Mouse (Mus musculus) MEL (cell line): ENCODE measurements around the gene Dlx1. TPM values are rescaled to one million over a fixed set of nuclear protein-coding genes. Genes with fewer than 3 reads are reported as not detected.

Experiments used
- DNase-seq: peaks from one replicate; pipeline ENCODE4 v3.0.0; 2011; ENCODE audit warnings: low read depth, low spot score
- H3K27ac ChIP-seq: 2 replicates; pipeline ENCODE4 v1.5.1; 2012; ENCODE audit warnings: low read depth, mild to moderate bottlenecking, control low read depth, low read length, moderate library complexity; ENCODE audit not compliant: control insufficient read depth
- H3K27me3 ChIP-seq, 2 experiments: fragments of 150-350 bp in 1 of 2; sonication (generic) in 1 of 2; 2 replicates each; pipeline ENCODE4 v1.6.1; 2012; ENCODE audit warnings: low read length in 2 of 2, mild to moderate bottlenecking in 2 of 2, improper control_type of control experiment in 1 of 2, moderate library complexity in 1 of 2; ENCODE audit not compliant: insufficient read depth in 2 of 2, control insufficient read depth in 1 of 2
- H3K36me3 ChIP-seq, 2 experiments: 2 replicates each; pipeline ENCODE4 v1.6.1; 2012 to 2014; ENCODE audit warnings: low read length in 2 of 2, improper control_type of control experiment in 1 of 2, inconsistent platforms in 1 of 2, mild to moderate bottlenecking in 1 of 2; ENCODE audit not compliant: insufficient read depth in 2 of 2, control insufficient read depth in 1 of 2
- H3K4me1 ChIP-seq, 2 experiments: fragments of 150-350 bp in 1 of 2; sonication (generic) in 1 of 2; 2 replicates each; pipeline ENCODE4 v1.6.1; 2012; ENCODE audit warnings: low read length in 2 of 2, improper control_type of control experiment in 1 of 2, mild to moderate bottlenecking in 1 of 2; ENCODE audit not compliant: insufficient read depth in 2 of 2, control insufficient read depth in 1 of 2
- H3K4me3 ChIP-seq, 2 experiments: fragments of 150-350 bp in 1 of 2; sonication (generic) in 1 of 2; 2 replicates each; pipeline ENCODE4 v1.5.1; 2012; ENCODE audit warnings: low read depth in 2 of 2, low read length in 2 of 2, mild to moderate bottlenecking in 2 of 2, moderate library complexity in 2 of 2, control low read depth in 1 of 2, improper control_type of control experiment in 1 of 2; ENCODE audit not compliant: control insufficient read depth in 1 of 2, insufficient read depth in 1 of 2
- H3K79me2 ChIP-seq: 2 replicates; pipeline ENCODE4 v1.6.1; 2012; ENCODE audit warnings: mild to moderate bottlenecking, low read length, moderate library complexity; ENCODE audit not compliant: control insufficient read depth, poor library complexity, insufficient read depth
- H3K9ac ChIP-seq: 2 replicates; pipeline ENCODE4 v1.6.1; 2012; ENCODE audit warnings: low read depth, mild to moderate bottlenecking, control low read depth, low read length, moderate library complexity; ENCODE audit not compliant: control insufficient read depth, poor library complexity, severe bottlenecking
- H3K9me3 ChIP-seq: fragments of 150-350 bp; sonication (generic); replicated peaks from 2 replicates; pipeline ENCODE4 v1.6.1; 2012; ENCODE audit warnings: mild to moderate bottlenecking, low read length, improper control_type of control experiment, moderate library complexity; ENCODE audit not compliant: insufficient read depth
- BHLHE40 ChIP-seq: IDR thresholded peaks from 2 replicates; pipeline ENCODE4 v1.6.1; 2012; ENCODE audit warnings: low read depth, mild to moderate bottlenecking, inconsistent platforms, low read length, improper control_type of control experiment, borderline replicate concordance
- CHD1 ChIP-seq: IDR thresholded peaks from 2 replicates; pipeline ENCODE4 v1.6.1; 2012; ENCODE audit warnings: low read depth, mild to moderate bottlenecking, inconsistent platforms, low read length, improper control_type of control experiment
- CHD2 ChIP-seq: IDR thresholded peaks from 2 replicates; pipeline ENCODE4 v1.6.1; 2011; ENCODE audit warnings: low read length, improper control_type of control experiment
- CTCF ChIP-seq, 3 experiments: IDR thresholded peaks in 2 of 3; conservative IDR thresholded peaks in 1 of 3; 2 replicates each; pipeline ENCODE4 v1.5.1; 2011 to 2012; ENCODE audit warnings: low read length in 3 of 3, low read depth in 2 of 3, mild to moderate bottlenecking in 2 of 3, improper control_type of control experiment in 1 of 3, inconsistent platforms in 1 of 3, mixed read lengths in 1 of 3, moderate library complexity in 1 of 3; ENCODE audit not compliant: control insufficient read depth in 1 of 3, insufficient read depth in 1 of 3, poor library complexity in 1 of 3, severe bottlenecking in 1 of 3
- EP300 ChIP-seq, 2 experiments: IDR thresholded peaks; 2 replicates each; pipeline ENCODE4 v1.6.1; 2011; ENCODE audit warnings: improper control_type of control experiment in 2 of 2, low read length in 2 of 2, low read depth in 1 of 2, mild to moderate bottlenecking in 1 of 2
- ETS1 ChIP-seq: IDR thresholded peaks from 2 replicates; pipeline ENCODE4 v1.6.1; 2012; ENCODE audit warnings: low read depth, mild to moderate bottlenecking, inconsistent platforms, low read length, improper control_type of control experiment, moderate library complexity
- GABPA ChIP-seq: IDR thresholded peaks from 2 replicates; pipeline ENCODE4 v1.6.1; 2012; ENCODE audit warnings: low read depth, mild to moderate bottlenecking, inconsistent platforms, low read length, improper control_type of control experiment, moderate library complexity
- GATA1 ChIP-seq: IDR thresholded peaks from 2 replicates; pipeline ENCODE4 v1.6.1; 2011; ENCODE audit warnings: low read depth, low read length, improper control_type of control experiment
- HCFC1 ChIP-seq: IDR thresholded peaks from 2 replicates; pipeline ENCODE4 v1.6.1; 2012; ENCODE audit warnings: low read depth, mild to moderate bottlenecking, inconsistent platforms, low read length, improper control_type of control experiment, moderate library complexity
- JUND ChIP-seq: IDR thresholded peaks from 2 replicates; pipeline ENCODE4 v1.6.1; 2011; ENCODE audit warnings: low read depth, mild to moderate bottlenecking, improper control_type of control experiment, low read length
- MAFK ChIP-seq: IDR thresholded peaks from 2 replicates; pipeline ENCODE4 v1.6.1; 2011; ENCODE audit warnings: low read depth, mild to moderate bottlenecking, low read length, improper control_type of control experiment, borderline replicate concordance
- MAX ChIP-seq: IDR thresholded peaks from 2 replicates; pipeline ENCODE4 v1.6.1; 2011; ENCODE audit warnings: low read length, improper control_type of control experiment
- MEF2A ChIP-seq: IDR thresholded peaks from 2 replicates; pipeline ENCODE4 v1.6.1; 2014; ENCODE audit warnings: low read depth, mild to moderate bottlenecking, inconsistent platforms, low read length, improper control_type of control experiment; ENCODE audit not compliant: poor library complexity, insufficient replicate concordance, severe bottlenecking; ENCODE audit errors: extremely low read depth
- MXI1 ChIP-seq: IDR thresholded peaks from 2 replicates; pipeline ENCODE4 v1.6.1; 2011; ENCODE audit warnings: mild to moderate bottlenecking, low read depth, low read length, improper control_type of control experiment
- MYB ChIP-seq: IDR thresholded peaks from 2 replicates; pipeline ENCODE4 v1.6.1; 2011; ENCODE audit warnings: mild to moderate bottlenecking, low read depth, low read length, improper control_type of control experiment
- NELFE ChIP-seq: IDR thresholded peaks from 2 replicates; pipeline ENCODE4 v1.6.1; 2011; ENCODE audit warnings: low read depth, low read length, improper control_type of control experiment
- POLR2A ChIP-seq, 2 experiments: IDR thresholded peaks; 2 replicates each; pipeline ENCODE4 v1.6.1; 2011 to 2012; ENCODE audit warnings: low read length in 2 of 2, mild to moderate bottlenecking in 2 of 2, control low read depth in 1 of 2, improper control_type of control experiment in 1 of 2, low read depth in 1 of 2, moderate library complexity in 1 of 2; ENCODE audit not compliant: control insufficient read depth in 1 of 2, insufficient read depth in 1 of 2, poor library complexity in 1 of 2
- POLR2AphosphoS2 ChIP-seq: IDR thresholded peaks from 2 replicates; pipeline ENCODE4 v1.6.1; 2011; ENCODE audit warnings: low read length, improper control_type of control experiment
- POLR2AphosphoS5 ChIP-seq: IDR thresholded peaks from 2 replicates; pipeline ENCODE4 v1.6.1; 2012; ENCODE audit warnings: low read depth, borderline replicate concordance, mild to moderate bottlenecking, inconsistent platforms, low read length, moderate library complexity, mixed read lengths
- RAD21 ChIP-seq: IDR thresholded peaks from 2 replicates; pipeline ENCODE4 v1.6.1; 2011; ENCODE audit warnings: mild to moderate bottlenecking, low read depth, low read length, improper control_type of control experiment
- RCOR1 ChIP-seq: IDR thresholded peaks from 2 replicates; pipeline ENCODE4 v1.6.1; 2012; ENCODE audit warnings: low read depth, mild to moderate bottlenecking, inconsistent platforms, low read length, improper control_type of control experiment
- SIN3A ChIP-seq: IDR thresholded peaks from 2 replicates; pipeline ENCODE4 v1.6.1; 2012; ENCODE audit warnings: low read length, improper control_type of control experiment, inconsistent platforms
- TAL1 ChIP-seq: IDR thresholded peaks from 2 replicates; pipeline ENCODE4 v1.6.1; 2012; ENCODE audit warnings: mild to moderate bottlenecking, inconsistent platforms, low read length, moderate library complexity, mixed read lengths
- TBP ChIP-seq: IDR thresholded peaks from 2 replicates; pipeline ENCODE4 v1.8.0; 2011; ENCODE audit warnings: low read depth, low read length, improper control_type of control experiment
- UBTF ChIP-seq: IDR thresholded peaks from 2 replicates; pipeline ENCODE4 v1.6.1; 2012; ENCODE audit warnings: low read depth, mild to moderate bottlenecking, inconsistent platforms, low read length, improper control_type of control experiment, moderate library complexity, borderline replicate concordance; ENCODE audit not compliant: insufficient read depth
- USF2 ChIP-seq, 2 experiments: IDR thresholded peaks; 2 replicates each; pipeline ENCODE4 v1.6.1; 2011 to 2012; ENCODE audit warnings: improper control_type of control experiment in 2 of 2, low read length in 2 of 2, borderline replicate concordance in 1 of 2, inconsistent platforms in 1 of 2, low read depth in 1 of 2, mild to moderate bottlenecking in 1 of 2; ENCODE audit not compliant: insufficient read depth in 1 of 2
- ZC3H11A ChIP-seq: IDR thresholded peaks from 2 replicates; pipeline ENCODE4 v1.6.1; 2012; ENCODE audit warnings: low read depth, mild to moderate bottlenecking, inconsistent platforms, low read length, improper control_type of control experiment
- ZMIZ1 ChIP-seq: IDR thresholded peaks from 2 replicates; pipeline ENCODE4 v1.6.1; 2012; ENCODE audit warnings: low read depth, mild to moderate bottlenecking, inconsistent platforms, low read length, improper control_type of control experiment, moderate library complexity
- polyA plus RNA-seq, 2 experiments: library from polyadenylated mRNA; stranded (reverse) in 1 of 2; unstranded in 1 of 2; fragments of >175 nt in 1 of 2; fragments of >200 nt in 1 of 2; gene quantifications; 2 replicates each; pipeline versions ENCODE4 v1.2.1 to v1.2.4; 2012; ENCODE audit warnings: low replicate concordance in 2 of 2, low read depth in 1 of 2; ENCODE audit not compliant: insufficient read length in 2 of 2, insufficient read depth in 1 of 2, missing spikeins in 1 of 2
- total RNA-seq: library from RNA; depleted of rRNA; stranded (reverse); fragments of 300-350 nt; gene quantifications from 2 replicates; pipeline ENCODE4 v1.2.3, GENCODE M21; 2012

Dlx1 gene
- total and polyA plus RNA-seq, 3 experiments: 3.4 to 11.8 TPM; not detected in 1

GRCm38 (mm10) chr2:71528014-71528713 is at the start of gene Dlx1 (continued):
- TF ChIP-seq JUND (peak; percentile 99), CTCF (IDR thresholded peaks at IDR 0.05 in 2 of 3, conservative IDR thresholded peaks at IDR 0.05 in 1 of 3; ENCODE audit: control insufficient read depth in 1 of 3, insufficient read depth in 1 of 3, low read depth in 2 of 3, low read length in 3 of 3, poor library complexity in 1 of 3, severe bottlenecking in 1 of 3) (no peak), RAD21 (no peak), UBTF (no peak)

GRCm38 (mm10) chr2:71479917-71480316 is 48.0 kb upstream of the Dlx1 start:
- DNase-seq: no peak

GRCm38 (mm10) chr2:71481825-71482224 is 46.1 kb upstream of the Dlx1 start:
- Histone ChIP-seq H3K4me3 (no peak overlapping the region), H3K27ac (no peak overlapping the region), H3K79me2 (no peaks in the 10 kb centered on the region), H3K9ac (no peak overlapping the region), H3K36me3 (peaks cover 0 to 6% of the 10 kb centered on the region in 2 experiments; a peak in 2 of 4 replicates), H3K27me3 (no peaks in the 10 kb centered on the region), H3K9me3 (no peaks in the 10 kb centered on the region), H3K4me1 (peaks cover 0 to 7% of the 10 kb centered on the region in 2 experiments; a peak in 3 of 4 replicates)
- peak; percentile 85 for DNase-seq
- TF ChIP-seq ZC3H11A (no peak), CHD2 (no peak), CHD1 (no peak), MAX (peak; percentile 91), ETS1 (peak; percentile 62; the same call in 1 of the 2 replicates), BHLHE40 (peak; percentile 45; the same call in 1 of the 2 replicates), SIN3A (no peak), RCOR1 (peak; percentile 98), MYB (no peak), MAFK (peak; percentile 95), JUND (no peak), HCFC1 (no peak), POLR2A (IDR thresholded peaks at IDR 0.05; ENCODE audit: control insufficient read depth in 1 of 2, insufficient read depth in 1 of 2, low read depth in 1 of 2, low read length in 2 of 2, poor library complexity in 1 of 2) (no peak), POLR2AphosphoS2 (no peak), EP300 (IDR thresholded peaks at IDR 0.05; ENCODE audit: low read depth in 1 of 2, low read length in 2 of 2) (peak; percentile 26 to 34; a peak in 2 of 4 replicates), MEF2A (no peak), GABPA (peak; percentile 35; the same call in 1 of the 2 replicates), POLR2AphosphoS5 (no peak)

More at GRCm38 (mm10) chr2:71479917-71480316, 48.0 kb upstream of the Dlx1 start:
- no peak overlapping the region for H3K4me3 ChIP-seq
- H3K27me3 ChIP-seq: no peaks in the 10 kb centered on the region
- H3K79me2 ChIP-seq: no peaks in the 10 kb centered on the region
- TF ChIP-seq ZMIZ1: no peak
- TF ChIP-seq SIN3A: no peak
- TF ChIP-seq NELFE: no peak
- no peak for TF ChIP-seq CTCF (IDR thresholded peaks at IDR 0.05 in 2 of 3, conservative IDR thresholded peaks at IDR 0.05 in 1 of 3; ENCODE audit: control insufficient read depth in 1 of 3, insufficient read depth in 1 of 3, low read depth in 2 of 3, low read length in 3 of 3, poor library complexity in 1 of 3, severe bottlenecking in 1 of 3)
- TF ChIP-seq UBTF: no peak
- TF ChIP-seq BHLHE40: no peak
- TF ChIP-seq POLR2A (IDR thresholded peaks at IDR 0.05; ENCODE audit: control insufficient read depth in 1 of 2, insufficient read depth in 1 of 2, low read depth in 1 of 2, low read length in 2 of 2, poor library complexity in 1 of 2): no peak
- TF ChIP-seq TAL1: no peak
- TF ChIP-seq MXI1: no peak
- TF ChIP-seq POLR2AphosphoS2: no peak
- no peak for TF ChIP-seq MAX
- no peak for TF ChIP-seq EP300 (IDR thresholded peaks at IDR 0.05; ENCODE audit: low read depth in 1 of 2, low read length in 2 of 2)
- TF ChIP-seq GATA1: no peak
- no peak for TF ChIP-seq HCFC1
- TF ChIP-seq USF2 (IDR thresholded peaks at IDR 0.05; ENCODE audit: borderline replicate concordance in 1 of 2, insufficient read depth in 1 of 2, low read depth in 1 of 2, low read length in 2 of 2): no peak
- TF ChIP-seq TBP: no peak
- TF ChIP-seq POLR2AphosphoS5: no peak
- no peak for TF ChIP-seq MAFK
- no peak overlapping the region for H3K9ac ChIP-seq
- peaks cover 0 to 6% of the 10 kb centered on the region in 2 experiments; a peak in 2 of 4 replicates for H3K36me3 ChIP-seq
- no peak overlapping the region for H3K27ac ChIP-seq
- H3K4me1 ChIP-seq: peaks cover 0 to 7% of the 10 kb centered on the region in 2 experiments; a peak in 3 of 4 replicates
- no peaks in the 10 kb centered on the region for H3K9me3 ChIP-seq
